ENCODE assay signal across 26 mouse cellular contexts in genomic region chr1:118407586-118408250, GRCm38 (mm10). TPM values are rescaled to one million over a fixed set of nuclear protein-coding genes. Genes with fewer than 3 reads are reported as not detected.
DNase-seq lines count a peak whose midpoint lies in the region; ATAC-seq and TF ChIP-seq lines count a peak whose summit lies in the region.
"Had no signal": no experiment of that assay in that cellular context is flagged by ENCODE, and none has a peak within 500 bp of the region (broad histone marks: within the 10 kb centered on the region; RNA-seq: fewer than 3 reads in every experiment).

No protein-coding gene starts in this region.

- no peak for TF ChIP-seq POLR2A in thymus, adult 2 months (IDR thresholded peaks at IDR 0.05; ENCODE audit: control insufficient read depth, extremely low read depth, insufficient read depth, low read length, poor library complexity)

- H3K36me3 ChIP-seq in limb, embryonic 15.5 days = 0 out of 2 replicates have a peak, but pooled peaks cover 4% of the 10 kb centered on the region
- peaks cover 37% of the 10 kb centered on the region for H3K36me3 ChIP-seq in limb, embryonic 10.5 days
- H3K36me3 ChIP-seq in thymus, adult 2 months (ENCODE audit: control insufficient read depth, insufficient read depth, low read length) = no peaks in the 10 kb centered on the region
- H3K36me3 ChIP-seq: embryonic facial prominence, embryonic 15.5 days; heart, embryonic 10.5 days; hindbrain, embryonic 12.5 days; hindbrain, embryonic 15.5 days had no signal

- WGBS in limb, embryonic 15.5 days = 85% methylated on average over 7 of the region's 7 CpGs
- 92% methylated on average over 7 of the region's 7 CpGs for WGBS in limb, embryonic 10.5 days
- WGBS in thymus, adult 2 months = 91% methylated on average over 7 of the region's 7 CpGs

- H3K4me2 ChIP-seq in limb, embryonic 15.5 days = no peak overlapping the region
- H3K4me2 ChIP-seq: embryonic facial prominence, embryonic 15.5 days; heart, embryonic 13.5 days; hindbrain, embryonic 12.5 days; hindbrain, embryonic 15.5 days had no signal

- H3K27ac ChIP-seq in limb, embryonic 15.5 days = peak overlapping the region; percentile 17; the same call in 1 of the 2 replicates
- no peak overlapping the region for H3K27ac ChIP-seq in limb, embryonic 10.5 days
- no peak overlapping the region for H3K27ac ChIP-seq in thymus, adult 2 months (ENCODE audit: control insufficient read depth, insufficient read depth, low read length)
- H3K27ac ChIP-seq: embryonic facial prominence, embryonic 15.5 days; heart, adult 2 months; heart, embryonic 10.5 days; heart, embryonic 13.5 days; hindbrain, embryonic 12.5 days; hindbrain, embryonic 15.5 days had no signal

- no peaks in the 10 kb centered on the region for H3K27me3 ChIP-seq in limb, embryonic 15.5 days
- no peaks in the 10 kb centered on the region for H3K27me3 ChIP-seq in limb, embryonic 10.5 days (ENCODE audit: low read depth, poor library complexity, severe bottlenecking)
- no peaks in the 10 kb centered on the region for H3K27me3 ChIP-seq in thymus, adult 2 months (ENCODE audit: control insufficient read depth, insufficient read depth, low read length)
- H3K27me3 ChIP-seq: CH12.LX; embryonic facial prominence, embryonic 15.5 days; heart, embryonic 13.5 days; hindbrain, embryonic 12.5 days; hindbrain, embryonic 15.5 days had no signal

- no peaks in the 10 kb centered on the region for H3K4me1 ChIP-seq in limb, embryonic 15.5 days
- no peaks in the 10 kb centered on the region for H3K4me1 ChIP-seq in limb, embryonic 10.5 days
- H3K4me1 ChIP-seq in thymus, adult 2 months (replicated peaks; ENCODE audit: control insufficient read depth, insufficient read depth, low read length) = no peaks in the 10 kb centered on the region
- H3K4me1 ChIP-seq: hindbrain, embryonic 12.5 days; hindbrain, embryonic 15.5 days had no signal

- no peaks in the 10 kb centered on the region for H3K9me3 ChIP-seq in limb, embryonic 15.5 days
- H3K9me3 ChIP-seq in limb, embryonic 10.5 days (replicated peaks) = no peaks in the 10 kb centered on the region
- H3K9me3 ChIP-seq: embryonic facial prominence, embryonic 15.5 days; heart, embryonic 10.5 days; heart, embryonic 13.5 days; hindbrain, embryonic 12.5 days; hindbrain, embryonic 15.5 days had no signal

- peak; percentile 40 for DNase-seq in gastrocnemius, adult 18-20 months (ENCODE audit: low spot score)
- DNase-seq in gastrocnemius, postnatal 10 days = no peak
- DNase-seq in limb, embryonic 10.5 days (ENCODE audit: low spot score) = no peak
- peak; percentile 10 for DNase-seq in MN1 (ENCODE audit: low spot score)
- DNase-seq in thymus, adult 2 months = no peak
- DNase-seq: adrenal gland, adult 8-10 months; adrenal gland, postnatal 25 days; B cell, adult 2 months; cerebellum, adult 11-12 months; cerebellum, adult 8-10 months; cerebellum, postnatal 10 days; cerebellum, postnatal 36 days; embryo, embryonic 11 days; forebrain, postnatal 0 days; gastrocnemius, postnatal 25 days; heart, adult 2 months had no signal

- no peak overlapping the region for H3K4me3 ChIP-seq in limb, embryonic 15.5 days
- H3K4me3 ChIP-seq in limb, embryonic 10.5 days = no peak overlapping the region
- no peak overlapping the region for H3K4me3 ChIP-seq in thymus, adult 2 months (ENCODE audit: control insufficient read depth, insufficient read depth, low read length)
- H3K4me3 ChIP-seq: embryonic facial prominence, embryonic 15.5 days; heart, adult 2 months; heart, embryonic 10.5 days; heart, embryonic 13.5 days; hindbrain, embryonic 12.5 days; hindbrain, embryonic 15.5 days had no signal

- no peak overlapping the region for H3K9ac ChIP-seq in limb, embryonic 15.5 days
- H3K9ac ChIP-seq: embryonic facial prominence, embryonic 15.5 days; forebrain, postnatal 0 days; heart, embryonic 13.5 days; hindbrain, embryonic 12.5 days; hindbrain, embryonic 15.5 days had no signal

- no peak for ATAC-seq in limb, embryonic 15.5 days (ENCODE audit: insufficient number of reproducible peaks, low FRiP score, low TSS enrichment, low read depth)
- ATAC-seq in megakaryocyte, adult 5-6 weeks (ENCODE audit: poor library complexity, severe bottlenecking) = no peak
- ATAC-seq: activated CD4-positive, CD25-positive, alpha-beta regulatory T cell, adult 4 months; forebrain, embryonic 14.5 days; forebrain, postnatal 0 days had no signal

- no peak for TF ChIP-seq CTCF in thymus, adult 2 months (IDR thresholded peaks at IDR 0.05; ENCODE audit: borderline replicate concordance, control insufficient read depth, extremely low read depth, insufficient read depth, low read length, poor library complexity)

RNA-seq across cellular contexts. Expression of gene Clasp1, which starts 18.9 kb away (rescaled TPM):
- total RNA-seq in gastrocnemius, adult 18-20 months (2021) = 10 to 100 TPM; 45.3 to 47.4 TPM
- 10 to 100 TPM; 78.7 to 90.1 TPM for total RNA-seq in gastrocnemius, postnatal 10 days (2021)
- 47.2 and 47.9 TPM in 2 replicates for polyA plus RNA-seq in limb, embryonic 15.5 days (2015; fragmentation: Nextera tagmentation; extraction: Ambion mirVana)
- polyA plus RNA-seq in limb, embryonic 10.5 days (2016; fragmentation: Nextera tagmentation; extraction: Ambion mirVana) = 79.5 and 90.1 TPM in 2 replicates
- 38.4 and 39.6 TPM in 2 replicates for polyA plus RNA-seq in thymus, adult 2 months (2012; rRNA removed)
- 33.2 and 34.0 TPM in 2 replicates for total RNA-seq in megakaryocyte, adult 5-6 weeks (2015)
- 43.6 and 48.2 TPM in 2 replicates for total RNA-seq in megakaryocyte, adult 5-6 weeks (2017)

Comparison
In these comparisons a context has a peak if more than half of its experiments do, and no peak if none do; other contexts are left out.
1. DNase-seq: peak in gastrocnemius, adult 18-20 months (single experiment) and MN1 (single experiment); none in gastrocnemius, postnatal 10 days (single experiment), limb, embryonic 10.5 days (single experiment) and thymus, adult 2 months (single experiment).